Mouse (Mus musculus) A20 (cell line): Measurements from ENCODE around the gene Fbxo7.

Source experiments
- DNase-seq: peaks from one replicate; pipeline ENCODE4 v3.0.0-alpha.2; 2011; ENCODE audit warnings: low read depth, low spot score

Gene Fbxo7

GRCm38 (mm10) chr10:86034007-86034728, 12.4 kb downstream of the Fbxo7 start:
- DNase-seq: no peak

GRCm38 (mm10) chr10:86043651-86044050, 21.9 kb downstream of the Fbxo7 start:
- no peak for DNase-seq

DNA sequence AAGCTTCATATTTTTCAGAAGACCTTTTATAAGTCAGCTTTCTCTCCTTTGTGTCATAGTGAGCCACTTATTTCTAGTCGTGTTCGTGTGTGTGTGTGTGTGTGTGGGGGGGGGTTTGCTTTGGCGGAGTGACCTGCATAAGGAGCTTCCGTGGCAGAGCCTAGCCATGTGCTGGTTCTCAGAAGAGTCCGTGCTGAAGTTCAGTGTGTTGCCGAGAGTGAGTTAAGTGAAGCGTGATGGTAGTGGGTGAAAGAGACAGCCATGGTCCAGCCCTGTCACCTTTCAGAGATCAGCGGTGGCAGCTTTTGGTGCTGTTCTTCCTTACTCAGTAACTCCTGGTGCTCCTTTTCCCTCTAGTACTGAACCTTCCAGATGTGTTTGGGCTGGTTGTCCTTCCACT, 22.3 kb downstream of the Fbxo7 start:
- DNase-seq: no peak

- DNase-seq: no peak
Measured at GRCm38 (mm10) chr10:86046371-86046770, 24.6 kb downstream of the Fbxo7 start.

- no peak for DNase-seq
Measured at GRCm38 (mm10) chr10:86047786-86048185, 26.0 kb downstream of the Fbxo7 start.

- no peak for DNase-seq
Measured at GRCm38 (mm10) chr10:86050522-86050921, 28.8 kb downstream of the Fbxo7 start.

GRCm38 (mm10) chr10:86052818-86053522, 31.2 kb downstream of the Fbxo7 start:
- no peak for DNase-seq

GRCm38 (mm10) chr10:86056297-86056903, 34.6 kb downstream of the Fbxo7 start:
- DNase-seq: no peak

DNA sequence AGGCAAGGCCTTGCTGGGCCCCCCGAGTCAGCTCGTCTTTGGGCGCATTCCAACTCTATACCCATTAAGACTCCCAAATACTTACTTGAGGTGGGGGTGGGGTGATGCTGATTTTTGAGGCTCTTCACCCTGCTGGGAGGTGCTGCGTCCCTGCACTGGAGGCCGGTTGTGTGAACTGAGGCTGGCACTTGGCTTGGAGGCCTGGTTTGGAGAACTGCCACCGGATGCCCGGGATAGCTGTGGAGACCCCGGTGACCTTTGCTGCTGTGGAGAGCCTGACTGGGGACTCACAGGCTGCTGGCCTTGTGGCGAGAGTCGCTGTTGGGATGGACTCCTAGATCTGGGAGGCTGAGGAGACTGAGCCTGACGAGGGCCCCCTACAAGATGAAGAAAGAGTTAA, 35.5 kb downstream of the Fbxo7 start:
- DNase-seq: no peak

DNA sequence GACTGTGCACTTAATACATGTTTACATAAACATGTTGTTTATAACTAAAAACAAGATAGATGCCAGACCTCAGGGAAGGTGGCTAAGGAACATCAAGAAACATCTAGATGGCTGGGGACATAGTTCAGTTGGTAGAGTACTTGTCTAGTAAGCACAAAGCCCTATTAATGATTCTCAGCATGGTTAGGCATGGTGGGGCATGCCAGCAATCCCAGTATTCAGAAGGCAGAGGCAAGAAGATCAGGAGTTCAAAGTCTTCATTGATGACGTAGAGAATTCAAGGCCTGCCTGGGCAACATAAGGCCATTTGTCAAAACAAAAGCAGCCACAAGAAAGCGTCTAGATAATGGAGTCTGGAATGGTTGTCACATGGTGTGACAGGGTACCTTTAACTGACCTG, 35.9 kb downstream of the Fbxo7 start:
- DNase-seq: no peak

- DNase-seq: no peak
Measured at GRCm38 (mm10) chr10:86060267-86060666, 38.5 kb downstream of the Fbxo7 start.

DNA sequence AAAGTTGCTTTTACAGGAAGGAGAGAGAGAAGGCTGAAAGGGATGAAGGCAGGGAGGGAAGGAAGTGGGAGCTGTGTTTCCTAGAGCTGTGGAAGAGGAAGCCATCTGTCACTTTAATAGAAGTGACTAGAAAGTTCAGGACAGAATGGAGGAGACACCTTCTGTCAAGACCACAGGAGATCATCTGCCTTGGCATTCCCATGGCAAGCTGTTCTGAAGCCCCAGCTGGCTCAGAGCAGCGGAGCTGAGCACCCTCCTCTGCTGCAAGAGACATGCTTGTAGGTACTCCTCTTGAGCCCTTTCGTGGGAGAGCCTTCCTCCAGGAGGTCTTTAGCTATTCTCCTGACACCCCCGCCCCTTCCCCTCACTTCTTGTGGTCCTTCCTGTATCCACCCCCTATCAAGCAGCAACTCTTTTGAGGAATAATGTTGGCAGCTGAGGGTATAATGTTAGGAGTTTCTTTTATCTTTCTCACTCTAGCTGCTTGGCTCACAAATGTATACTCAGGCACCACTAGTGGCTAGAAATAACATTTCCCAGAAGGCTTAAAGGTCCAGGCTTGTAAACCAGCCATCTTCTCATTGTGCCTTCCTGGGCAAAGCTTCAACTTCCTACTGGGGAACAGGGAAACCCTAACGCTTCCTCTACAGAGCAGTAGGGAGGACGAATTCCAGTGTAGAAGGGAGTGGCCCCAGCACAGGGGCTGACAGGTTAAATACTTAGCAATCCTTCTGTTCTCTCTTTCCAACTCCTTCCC, 40.7 kb downstream of the Fbxo7 start:
- no peak for DNase-seq

DNA sequence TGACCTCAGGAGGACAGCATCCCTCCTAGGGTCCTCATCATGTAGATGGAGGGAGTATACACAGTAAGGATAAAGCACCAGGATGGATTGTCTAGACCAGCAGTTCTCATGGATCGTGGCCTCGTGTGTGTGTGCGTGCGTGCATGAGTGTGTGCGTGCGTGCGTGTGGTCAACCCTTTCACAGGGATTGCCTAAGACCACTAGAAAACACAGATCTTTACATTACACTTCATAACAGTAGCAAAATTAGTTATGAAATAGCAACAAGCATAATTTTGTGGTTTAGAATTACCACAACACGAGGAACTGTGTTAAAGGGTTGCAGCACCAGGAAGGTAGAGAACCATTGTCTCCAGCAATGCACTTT, 41.2 kb downstream of the Fbxo7 start:
- DNase-seq: no peak

GRCm38 (mm10) chr10:86064937-86065336, 43.2 kb downstream of the Fbxo7 start:
- DNase-seq: peak; percentile 34

- DNase-seq: no peak
Measured at GRCm38 (mm10) chr10:86065661-86066060, 43.9 kb downstream of the Fbxo7 start.

- DNase-seq: no peak
Measured at GRCm38 (mm10) chr10:86066651-86067050, 44.9 kb downstream of the Fbxo7 start.

DNA sequence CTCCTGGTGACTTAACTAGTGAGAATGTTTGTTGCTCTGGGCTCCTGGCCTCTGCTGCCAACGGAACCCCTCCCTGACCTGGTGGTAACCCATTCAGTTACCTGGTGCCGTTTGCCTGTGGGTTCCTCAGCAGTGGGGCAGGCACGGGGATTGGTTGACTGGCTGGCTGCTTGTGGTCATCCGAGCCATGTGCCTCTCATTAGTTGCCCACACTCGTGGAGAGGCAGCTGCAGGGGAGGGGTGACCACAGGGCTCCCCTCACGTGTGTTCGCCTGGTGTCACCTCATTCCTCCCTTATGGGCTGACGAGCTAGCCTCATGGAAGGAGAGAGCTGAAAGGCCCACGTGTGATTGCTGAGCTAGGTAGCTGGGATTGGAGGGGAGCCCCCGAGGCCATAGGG, 46.1 kb downstream of the Fbxo7 start:
- no peak for DNase-seq

DNA sequence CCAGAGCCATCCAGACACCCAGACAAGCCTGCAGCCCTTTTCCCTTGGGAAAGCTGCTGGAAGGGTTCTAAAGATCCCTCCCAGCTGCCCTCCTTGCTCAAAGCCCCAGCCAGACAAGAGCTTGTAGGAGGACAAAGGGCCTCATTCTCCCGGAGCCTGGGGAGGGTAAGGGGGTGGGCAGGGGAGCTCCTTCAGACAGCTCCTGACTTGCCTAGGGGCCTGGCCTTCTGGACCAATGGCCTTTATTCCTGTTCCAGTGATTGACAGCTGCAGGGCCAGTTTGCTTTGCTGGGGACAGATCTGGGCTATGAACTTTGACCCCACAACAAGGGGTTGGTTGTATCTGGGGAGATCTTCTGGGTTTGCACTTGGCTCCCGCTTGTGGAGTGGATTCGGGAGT, 47.6 kb downstream of the Fbxo7 start:
- no peak for DNase-seq

DNA sequence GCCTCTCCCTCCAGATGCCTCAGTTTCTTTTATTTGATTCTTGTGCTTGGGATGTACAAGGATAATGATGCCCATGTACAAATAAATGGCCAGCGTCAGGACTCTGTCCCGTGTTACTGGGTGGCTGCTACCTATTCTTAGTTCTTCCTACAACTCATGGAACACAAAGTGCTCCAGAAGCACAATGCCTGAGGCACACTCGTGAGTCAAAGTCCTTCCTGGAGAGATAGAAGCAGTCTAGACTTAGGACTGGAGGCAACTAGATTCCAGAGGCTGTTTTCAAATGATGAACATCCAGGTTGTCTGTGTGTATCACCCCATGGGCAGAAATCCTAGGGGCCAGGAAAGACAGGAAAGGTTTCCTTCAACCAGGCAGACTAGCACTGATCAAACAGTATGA, 49.0 kb downstream of the Fbxo7 start:
- no peak for DNase-seq

DNA sequence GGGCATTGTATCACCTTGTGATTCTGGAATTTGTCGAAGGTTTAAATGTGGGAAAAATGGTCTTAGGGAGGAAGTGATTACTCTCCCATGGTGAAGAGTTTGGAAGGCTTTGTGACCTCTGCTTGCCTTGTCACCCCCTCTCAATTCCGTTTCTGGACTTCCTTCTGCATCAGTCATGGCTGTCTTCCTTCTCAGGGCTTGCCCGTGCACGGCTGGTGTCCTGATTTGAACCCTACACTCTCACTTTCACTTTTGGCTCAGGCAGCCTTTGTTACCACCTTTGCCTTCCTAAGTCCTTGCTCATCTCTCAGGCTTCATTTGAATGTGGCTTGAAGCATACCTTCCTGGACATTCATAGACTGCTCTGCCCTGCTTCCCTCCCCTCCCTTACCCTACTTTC, 52.4 kb downstream of the Fbxo7 start:
- DNase-seq: peak; percentile 17

- no peak for DNase-seq
Measured at GRCm38 (mm10) chr10:86074971-86075711, 53.4 kb downstream of the Fbxo7 start.

GRCm38 (mm10) chr10:86077272-86077671, 55.5 kb downstream of the Fbxo7 start:
- DNase-seq: no peak
